Mouse (Mus musculus): ENCODE measurements around the gene Ccdc157. TPM values are rescaled to one million over a fixed set of nuclear protein-coding genes. Genes with fewer than 3 reads are reported as not detected.
A peak's percentile ranks its signal among the peaks of the same experiment; 100 is the strongest.

Ccdc157 gene
- total RNA-seq (2014; rRNA removed; ENCODE audit: low replicate concordance) (4.5 and 6.5 TPM in 2 replicates), polyA plus RNA-seq (2015; fragmentation: Nextera tagmentation; extraction: Ambion mirVana) (2.7 and 2.8 TPM in 2 replicates)

GRCm38 (mm10) chr11:4159808-4160708, at the start of gene Ccdc157, which contains the start of gene Sf3a1:
Ccdc157 (minus strand) TSS chr11:4160293.
Sf3a1 (plus strand) TSS chr11:4160350.
- Histone ChIP-seq H3K9me3 (replicated peaks; ENCODE audit: control insufficient read depth, low read length) (no peaks in the 10 kb centered on the region), H3K4me2 (ENCODE audit: low read depth, low read length) (peak within 1 kb of the TSS; percentile 80), H3K36me3 (replicated peaks; ENCODE audit: control insufficient read depth, insufficient read depth, low read length) (peaks cover 39% of the 10 kb centered on the region), H3K9ac (replicated peaks; ENCODE audit: low read depth, low read length) (peak within 1 kb of the TSS; percentile 77), H3K4me3 (ENCODE audit: low read depth, low read length) (peak within 1 kb of the TSS; percentile 77), H3K4me1 (ENCODE audit: control insufficient read depth, insufficient read depth) (peaks cover 21% of the 10 kb centered on the region), H3K27ac (ENCODE audit: low read depth) (peak within 1 kb of the TSS; percentile 94), H3K27me3 (ENCODE audit: control insufficient read depth, insufficient read depth, low read length) (no peaks in the 10 kb centered on the region)
- ATAC-seq (ENCODE audit: insufficient read depth, low read depth): peak; percentile 99
- 2% methylated on average over 54 of the region's 54 CpGs for WGBS
- DNase-seq (ENCODE audit: low spot score): peak; percentile 94
- TF ChIP-seq EP300 (IDR thresholded peaks at IDR 0.05; ENCODE audit: low read depth) (no peak), CTCF (IDR thresholded peaks at IDR 0.05; ENCODE audit: low read depth) (no peak)

GRCm38 (mm10) chr11:4209556-4209955, 49.5 kb upstream of the Ccdc157 start:
- WGBS: 75% methylated on average over 5 of the region's 5 CpGs
- H3K36me3 ChIP-seq (replicated peaks; ENCODE audit: control insufficient read depth, insufficient read depth, low read length): peaks cover 48% of the 10 kb centered on the region

GRCm38 (mm10) chr11:4207655-4208054, 47.6 kb upstream of the Ccdc157 start:
- peaks cover 31% of the 10 kb centered on the region for H3K36me3 ChIP-seq (replicated peaks; ENCODE audit: control insufficient read depth, insufficient read depth, low read length)
- 88% methylated on average over 9 of the region's 9 CpGs for WGBS
- no peak overlapping the region for H3K4me2 ChIP-seq (ENCODE audit: low read depth, low read length)
- H3K4me1 ChIP-seq (ENCODE audit: control insufficient read depth, insufficient read depth): peaks cover 24% of the 10 kb centered on the region
- no peaks in the 10 kb centered on the region for H3K9me3 ChIP-seq (replicated peaks; ENCODE audit: control insufficient read depth, low read length)
- DNase-seq (ENCODE audit: low spot score): no peak
- H3K27me3 ChIP-seq (ENCODE audit: control insufficient read depth, insufficient read depth, low read length): no peaks in the 10 kb centered on the region
- TF ChIP-seq EP300 (IDR thresholded peaks at IDR 0.05; ENCODE audit: low read depth) (no peak), CTCF (IDR thresholded peaks at IDR 0.05; ENCODE audit: low read depth) (no peak)
- H3K9ac ChIP-seq (replicated peaks; ENCODE audit: low read depth, low read length): no peak overlapping the region
- no peak overlapping the region for H3K4me3 ChIP-seq (ENCODE audit: low read depth, low read length)
- no peak for ATAC-seq (ENCODE audit: insufficient read depth, low read depth)
- no peak overlapping the region for H3K27ac ChIP-seq (ENCODE audit: low read depth)

More at GRCm38 (mm10) chr11:4209556-4209955, 49.5 kb upstream of the Ccdc157 start:
- no peak overlapping the region for H3K4me2 ChIP-seq (ENCODE audit: low read depth, low read length)
- H3K27me3 ChIP-seq (ENCODE audit: control insufficient read depth, insufficient read depth, low read length): no peaks in the 10 kb centered on the region
- H3K27ac ChIP-seq (ENCODE audit: low read depth): no peak overlapping the region
- no peak for TF ChIP-seq EP300 (IDR thresholded peaks at IDR 0.05; ENCODE audit: low read depth)
- TF ChIP-seq CTCF (IDR thresholded peaks at IDR 0.05; ENCODE audit: low read depth): peak; percentile 59
- ATAC-seq (ENCODE audit: insufficient read depth, low read depth) (peak; percentile 59), DNase-seq (ENCODE audit: low spot score) (no peak)
- H3K9me3 ChIP-seq (replicated peaks; ENCODE audit: control insufficient read depth, low read length): no peaks in the 10 kb centered on the region
- no peak overlapping the region for H3K4me3 ChIP-seq (ENCODE audit: low read depth, low read length)
- 0 out of 2 replicates have a peak, but pooled peaks cover 12% of the 10 kb centered on the region for H3K4me1 ChIP-seq (ENCODE audit: control insufficient read depth, insufficient read depth)
- no peak overlapping the region for H3K9ac ChIP-seq (replicated peaks; ENCODE audit: low read depth, low read length)

- no peak for ATAC-seq (ENCODE audit: insufficient read depth, low read depth)
- Histone ChIP-seq H3K4me3 (ENCODE audit: low read depth, low read length) (no peak overlapping the region), H3K9ac (replicated peaks; ENCODE audit: low read depth, low read length) (no peak overlapping the region), H3K4me1 (ENCODE audit: control insufficient read depth, insufficient read depth) (peaks cover 24% of the 10 kb centered on the region), H3K4me2 (ENCODE audit: low read depth, low read length) (no peak overlapping the region), H3K27me3 (ENCODE audit: control insufficient read depth, insufficient read depth, low read length) (no peaks in the 10 kb centered on the region), H3K9me3 (replicated peaks; ENCODE audit: control insufficient read depth, low read length) (no peaks in the 10 kb centered on the region), H3K36me3 (replicated peaks; ENCODE audit: control insufficient read depth, insufficient read depth, low read length) (peaks cover 30% of the 10 kb centered on the region), H3K27ac (ENCODE audit: low read depth) (no peak overlapping the region)
- WGBS: 35% methylated on average over 6 of the region's 6 CpGs
- DNase-seq (ENCODE audit: low spot score): no peak
- no peak for TF ChIP-seq EP300 (IDR thresholded peaks at IDR 0.05; ENCODE audit: low read depth)
- no peak for TF ChIP-seq CTCF (IDR thresholded peaks at IDR 0.05; ENCODE audit: low read depth)
Measured at GRCm38 (mm10) chr11:4206563-4206962, 46.5 kb upstream of the Ccdc157 start.

GRCm38 (mm10) chr11:4205951-4206350, 45.9 kb upstream of the Ccdc157 start:
- no peaks in the 10 kb centered on the region for H3K9me3 ChIP-seq (replicated peaks; ENCODE audit: control insufficient read depth, low read length)
- TF ChIP-seq CTCF (IDR thresholded peaks at IDR 0.05; ENCODE audit: low read depth): no peak
- no peak for TF ChIP-seq EP300 (IDR thresholded peaks at IDR 0.05; ENCODE audit: low read depth)
- ATAC-seq (ENCODE audit: insufficient read depth, low read depth) (no peak), DNase-seq (ENCODE audit: low spot score) (no peak)
- no peaks in the 10 kb centered on the region for H3K27me3 ChIP-seq (ENCODE audit: control insufficient read depth, insufficient read depth, low read length)
- H3K4me2 ChIP-seq (ENCODE audit: low read depth, low read length): no peak overlapping the region
- H3K4me1 ChIP-seq (ENCODE audit: control insufficient read depth, insufficient read depth): peaks cover 24% of the 10 kb centered on the region
- 66% methylated on average over 7 of the region's 7 CpGs for WGBS
- no peak overlapping the region for H3K4me3 ChIP-seq (ENCODE audit: low read depth, low read length)
- no peak overlapping the region for H3K9ac ChIP-seq (replicated peaks; ENCODE audit: low read depth, low read length)
- no peak overlapping the region for H3K27ac ChIP-seq (ENCODE audit: low read depth)
- peaks cover 30% of the 10 kb centered on the region for H3K36me3 ChIP-seq (replicated peaks; ENCODE audit: control insufficient read depth, insufficient read depth, low read length)
